Mouse (Mus musculus) E14TG2a.4 (cell line): Measurements from ENCODE around the gene Spo11.

Experiments
- CTCF ChIP-seq: conservative IDR thresholded peaks from 2 replicates; pipeline ENCODE4 v1.5.1; 2014; ENCODE audit warnings: low read length
- POU5F1 ChIP-seq: IDR thresholded peaks from 2 replicates; pipeline ENCODE4 v1.6.1; 2014; ENCODE audit warnings: low read length, borderline replicate concordance

GRCm38 (mm10) chr2:172950722-172951121 is 26.8 kb upstream of the Spo11 start:
- TF ChIP-seq CTCF (no peak), POU5F1 (no peak)
